Mouse (Mus musculus) hindbrain, embryonic 14.5 days (tissue): ENCODE data around the gene Dll4. TPM values are rescaled to one million over a fixed set of nuclear protein-coding genes. Genes with fewer than 3 reads are reported as not detected.

Experiments
- ATAC-seq: fragments of 200-750 bp; cut with Nextera tagmentation; 2 replicates; pipeline ENCODE4 v1.8.0; 2017; ENCODE audit warnings: moderate number of reproducible peaks, mild to moderate bottlenecking, moderate TSS enrichment, moderate library complexity; ENCODE audit not compliant: low FRiP score
- DNase-seq: peaks from one replicate; pipeline ENCODE4 v3.0.0-alpha.2; 2015; ENCODE audit warnings: low spot score
- H3K27ac ChIP-seq: fragments of 300-500 bp; sonication (generic); 2 replicates; pipeline ENCODE4 v1.5.1; 2014; ENCODE audit warnings: mild to moderate bottlenecking, moderate library complexity
- H3K27me3 ChIP-seq: fragments of 300-500 bp; sonication (generic); 2 replicates; pipeline ENCODE4 v1.6.1; 2014; ENCODE audit warnings: mild to moderate bottlenecking, low read length, mixed read lengths; ENCODE audit not compliant: control insufficient read depth, insufficient read depth
- H3K36me3 ChIP-seq: fragments of 300-500 bp; sonication (generic); replicated peaks from 2 replicates; pipeline ENCODE4 v1.6.1; 2014; ENCODE audit not compliant: control insufficient read depth, insufficient read depth
- H3K4me1 ChIP-seq: fragments of 300-500 bp; sonication (generic); replicated peaks from 2 replicates; pipeline ENCODE4 v1.6.1; 2014; ENCODE audit warnings: antibody characterized with exemption, low read length, mixed read lengths; ENCODE audit not compliant: control insufficient read depth, insufficient read depth
- H3K4me2 ChIP-seq: fragments of 300-500 bp; sonication (generic); replicated peaks from 2 replicates; pipeline ENCODE4 v1.6.1; 2014; ENCODE audit warnings: mild to moderate bottlenecking, moderate library complexity
- H3K4me3 ChIP-seq: fragments of 300-500 bp; sonication (generic); replicated peaks from 2 replicates; pipeline ENCODE4 v1.5.1; 2014; ENCODE audit warnings: mild to moderate bottlenecking, low read length
- H3K9ac ChIP-seq: fragments of 300-500 bp; sonication (generic); 2 replicates; pipeline ENCODE4 v1.6.1; 2014
- H3K9me3 ChIP-seq: fragments of 300-500 bp; sonication (generic); 2 replicates; pipeline ENCODE4 v1.6.1; 2016; ENCODE audit warnings: low read length; ENCODE audit not compliant: control insufficient read depth
- WGBS: fragments of 180-500 bp; shearing (Covaris S2); extraction: QIAGEN DNeasy Blood & Tissue Kit; methylation state at CpG from one replicate; pipeline ENCODE4 v1.1.7; 2014; 5-methylcytosine and 5-hydroxymethylcytosine counted together
- polyA plus RNA-seq: library from polyadenylated mRNA; unstranded; fragments of >200 nt; fragmentation: Nextera tagmentation; extraction: Ambion mirVana; gene quantifications from 2 replicates; pipeline ENCODE4 v1.2.1, GENCODE M21; 2014

The Dll4 gene
- polyA plus RNA-seq, 1 experiment from 2014 or later, result 3.9 TPM

DNA sequence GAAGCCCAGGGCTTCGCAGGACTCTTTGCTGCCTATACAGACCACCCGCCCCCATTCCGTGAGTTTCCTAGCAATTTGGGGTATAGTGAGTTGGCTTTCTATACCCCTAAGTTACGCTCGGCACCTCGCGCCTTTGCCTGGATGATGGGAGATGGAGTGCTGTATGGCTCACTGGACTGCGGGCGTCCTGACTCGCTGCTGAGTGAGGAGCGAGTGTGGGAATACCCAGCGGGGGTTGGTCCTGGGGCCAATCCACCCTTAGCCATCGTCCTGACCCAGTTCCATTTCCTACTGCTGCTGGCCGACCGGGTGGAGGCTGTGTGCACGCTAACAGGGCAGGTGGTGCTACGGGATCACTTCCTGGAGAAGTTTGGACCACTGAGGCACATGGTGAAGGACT lies 32.3 kb upstream of the Dll4 start:
- 95% methylated on average over 17 of the region's 17 CpGs for WGBS
- Histone ChIP-seq H3K36me3 (peaks cover 78% of the 10 kb centered on the region), H3K27ac (no peak overlapping the region), H3K9me3 (no peaks in the 10 kb centered on the region), H3K4me3 (no peak overlapping the region), H3K4me1 (peaks cover 8% of the 10 kb centered on the region), H3K4me2 (no peak overlapping the region), H3K9ac (no peak overlapping the region), H3K27me3 (no peaks in the 10 kb centered on the region)
- DNase-seq (no peak), ATAC-seq (no peak)

DNA sequence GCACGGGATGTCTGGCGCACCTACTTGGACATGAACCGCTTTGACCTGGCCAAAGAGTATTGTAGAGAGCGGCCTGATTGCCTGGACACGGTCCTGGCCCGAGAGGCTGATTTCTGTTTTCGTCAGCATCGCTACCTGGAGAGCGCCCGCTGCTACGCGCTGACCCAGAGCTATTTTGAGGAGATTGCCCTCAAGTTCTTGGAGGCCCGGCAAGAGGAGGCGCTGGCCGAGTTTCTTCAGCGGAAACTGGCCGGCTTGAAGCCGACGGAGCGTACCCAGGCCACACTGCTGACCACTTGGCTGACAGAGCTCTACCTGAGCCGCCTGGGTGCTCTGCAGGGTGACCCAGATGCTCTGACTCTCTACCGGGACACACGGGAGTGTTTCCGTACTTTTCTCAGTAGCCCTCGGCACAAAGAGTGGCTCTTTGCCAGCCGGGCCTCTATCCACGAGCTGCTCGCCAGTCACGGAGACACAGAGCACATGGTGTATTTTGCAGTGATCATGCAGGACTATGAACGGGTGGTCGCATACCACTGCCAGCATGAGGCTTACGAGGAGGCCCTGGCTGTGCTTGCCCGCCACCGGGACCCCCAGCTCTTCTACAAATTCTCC lies 31.7 kb upstream of the Dll4 start:
- H3K36me3 ChIP-seq, result peaks cover 84% of the 10 kb centered on the region
- no peaks in the 10 kb centered on the region for H3K27me3 ChIP-seq
- H3K9ac ChIP-seq, result no peak overlapping the region
- ATAC-seq (no peak), DNase-seq (no peak)
- peaks cover 8% of the 10 kb centered on the region for H3K4me1 ChIP-seq
- no peak overlapping the region for H3K4me3 ChIP-seq
- H3K9me3 ChIP-seq, result no peaks in the 10 kb centered on the region
- 94% methylated on average over 34 of the region's 34 CpGs for WGBS
- no peak overlapping the region for H3K4me2 ChIP-seq
- H3K27ac ChIP-seq, result no peak overlapping the region

DNA sequence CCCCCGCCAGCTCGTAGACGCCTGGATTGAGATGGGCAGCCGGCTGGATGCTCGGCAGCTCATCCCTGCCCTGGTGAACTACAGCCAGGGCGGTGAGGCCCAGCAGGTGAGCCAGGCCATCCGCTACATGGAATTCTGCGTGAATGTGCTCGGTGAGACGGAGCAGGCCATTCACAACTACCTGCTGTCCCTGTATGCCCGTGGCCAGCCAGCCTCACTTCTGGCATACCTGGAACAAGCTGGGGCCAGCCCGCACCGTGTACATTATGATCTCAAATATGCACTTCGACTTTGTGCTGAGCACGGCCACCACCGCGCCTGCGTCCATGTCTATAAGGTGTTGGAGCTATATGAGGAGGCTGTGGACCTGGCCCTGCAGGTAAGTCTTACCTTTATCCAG lies 31.2 kb upstream of the Dll4 start:
- Histone ChIP-seq H3K27me3 (no peaks in the 10 kb centered on the region), H3K4me1 (peaks cover 4% of the 10 kb centered on the region), H3K36me3 (peaks cover 89% of the 10 kb centered on the region), H3K4me2 (no peak overlapping the region), H3K9ac (no peak overlapping the region), H3K27ac (no peak overlapping the region), H3K9me3 (no peaks in the 10 kb centered on the region), H3K4me3 (no peak overlapping the region)
- WGBS, result 94% methylated on average over 18 of the region's 18 CpGs
- DNase-seq (no peak), ATAC-seq (no peak)

GRCm38 (mm10) chr2:119296756-119297155 lies 28.8 kb upstream of the Dll4 start:
- no peak overlapping the region for H3K9ac ChIP-seq
- H3K36me3 ChIP-seq, result peaks cover 75% of the 10 kb centered on the region
- H3K27ac ChIP-seq, result no peak overlapping the region
- H3K27me3 ChIP-seq, result no peaks in the 10 kb centered on the region
- WGBS, result 96% methylated on average over 12 of the region's 12 CpGs
- H3K9me3 ChIP-seq, result no peaks in the 10 kb centered on the region
- H3K4me2 ChIP-seq, result no peak overlapping the region
- DNase-seq (no peak), ATAC-seq (no peak)
- no peak overlapping the region for H3K4me3 ChIP-seq
- H3K4me1 ChIP-seq, result no peaks in the 10 kb centered on the region

- Histone ChIP-seq H3K4me1 (no peaks in the 10 kb centered on the region), H3K4me2 (no peak overlapping the region), H3K9me3 (no peaks in the 10 kb centered on the region), H3K27ac (no peak overlapping the region), H3K36me3 (peaks cover 68% of the 10 kb centered on the region), H3K9ac (no peak overlapping the region), H3K27me3 (no peaks in the 10 kb centered on the region), H3K4me3 (no peak overlapping the region)
- no peak for ATAC-seq
- 96% methylated on average over 19 of the region's 19 CpGs for WGBS
- no peak for DNase-seq
These were observed 28.1 kb upstream of the Dll4 start for GRCm38 (mm10) chr2:119297506-119297905.

- Histone ChIP-seq H3K4me2 (no peak overlapping the region), H3K4me1 (no peaks in the 10 kb centered on the region), H3K4me3 (no peak overlapping the region), H3K27ac (no peak overlapping the region), H3K27me3 (no peaks in the 10 kb centered on the region), H3K36me3 (peaks cover 60% of the 10 kb centered on the region), H3K9me3 (no peaks in the 10 kb centered on the region), H3K9ac (no peak overlapping the region)
- 52% methylated on average over 5 of the region's 5 CpGs for WGBS
- no peak for ATAC-seq
- peak; percentile 81 for DNase-seq
These were observed 27.3 kb upstream of the Dll4 start for GRCm38 (mm10) chr2:119298330-119298729.

- WGBS, result 92% methylated on average over 2 of the region's 2 CpGs
- no peak overlapping the region for H3K4me3 ChIP-seq
- H3K9ac ChIP-seq, result no peak overlapping the region
- no peak overlapping the region for H3K27ac ChIP-seq
- no peaks in the 10 kb centered on the region for H3K27me3 ChIP-seq
- peaks cover 55% of the 10 kb centered on the region for H3K36me3 ChIP-seq
- ATAC-seq (no peak), DNase-seq (no peak)
- no peak overlapping the region for H3K4me2 ChIP-seq
- H3K9me3 ChIP-seq, result no peaks in the 10 kb centered on the region
- no peaks in the 10 kb centered on the region for H3K4me1 ChIP-seq
These were observed 26.7 kb upstream of the Dll4 start for GRCm38 (mm10) chr2:119298839-119299238.

DNA sequence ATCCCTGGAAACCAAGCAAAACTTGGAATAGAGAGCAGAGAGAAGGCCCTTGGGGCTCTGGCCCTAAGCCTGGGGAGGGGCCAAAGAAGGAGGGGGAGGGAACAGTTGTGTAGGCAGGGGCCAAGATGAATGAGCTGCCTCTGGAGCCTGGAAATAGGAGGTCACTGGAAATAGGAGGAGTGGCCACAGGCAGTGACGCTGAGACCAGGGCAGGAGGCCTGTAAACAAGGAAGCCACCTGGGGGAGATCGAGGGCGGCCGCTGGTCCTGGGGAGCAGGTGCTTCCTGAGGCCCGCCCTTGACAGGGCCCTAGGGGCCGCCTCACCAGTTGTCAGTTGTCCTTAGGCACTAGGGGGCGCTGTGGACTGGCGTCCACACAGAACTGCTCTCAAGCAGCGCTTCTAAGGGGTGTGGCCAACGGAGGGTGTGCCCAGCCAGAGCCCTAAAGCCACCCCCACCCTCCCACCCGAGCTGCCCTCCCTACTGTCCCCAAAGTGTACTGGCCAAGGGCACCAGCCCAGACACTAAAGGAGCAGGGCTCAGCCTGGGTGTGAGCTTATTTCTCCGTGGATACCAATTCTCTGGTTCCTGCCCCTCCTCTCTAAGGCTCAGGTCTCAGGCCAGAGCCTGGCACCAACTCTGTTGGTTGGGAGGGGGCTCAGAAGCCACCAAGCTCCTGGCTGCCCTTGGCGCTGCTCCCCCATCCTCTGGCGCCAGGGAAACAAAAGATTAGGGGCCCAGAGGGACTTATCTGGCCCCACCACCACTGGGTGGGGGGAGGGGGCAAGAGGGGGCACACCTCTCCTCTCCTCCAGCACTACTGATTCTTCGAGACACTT lies 25.4 kb upstream of the Dll4 start:
- 5% methylated on average over 15 of the region's 15 CpGs for WGBS
- Histone ChIP-seq H3K4me2 (no peak overlapping the region), H3K4me3 (no peak overlapping the region), H3K36me3 (peaks cover 41% of the 10 kb centered on the region), H3K27me3 (no peaks in the 10 kb centered on the region), H3K9ac (no peak overlapping the region), H3K27ac (peak overlapping the region; percentile 65; the same call in 1 of the 2 replicates), H3K4me1 (peaks cover 2% of the 10 kb centered on the region; the same call in 1 of the 2 replicates), H3K9me3 (no peaks in the 10 kb centered on the region)
- no peak for DNase-seq
- peak; percentile 54 for ATAC-seq

DNA sequence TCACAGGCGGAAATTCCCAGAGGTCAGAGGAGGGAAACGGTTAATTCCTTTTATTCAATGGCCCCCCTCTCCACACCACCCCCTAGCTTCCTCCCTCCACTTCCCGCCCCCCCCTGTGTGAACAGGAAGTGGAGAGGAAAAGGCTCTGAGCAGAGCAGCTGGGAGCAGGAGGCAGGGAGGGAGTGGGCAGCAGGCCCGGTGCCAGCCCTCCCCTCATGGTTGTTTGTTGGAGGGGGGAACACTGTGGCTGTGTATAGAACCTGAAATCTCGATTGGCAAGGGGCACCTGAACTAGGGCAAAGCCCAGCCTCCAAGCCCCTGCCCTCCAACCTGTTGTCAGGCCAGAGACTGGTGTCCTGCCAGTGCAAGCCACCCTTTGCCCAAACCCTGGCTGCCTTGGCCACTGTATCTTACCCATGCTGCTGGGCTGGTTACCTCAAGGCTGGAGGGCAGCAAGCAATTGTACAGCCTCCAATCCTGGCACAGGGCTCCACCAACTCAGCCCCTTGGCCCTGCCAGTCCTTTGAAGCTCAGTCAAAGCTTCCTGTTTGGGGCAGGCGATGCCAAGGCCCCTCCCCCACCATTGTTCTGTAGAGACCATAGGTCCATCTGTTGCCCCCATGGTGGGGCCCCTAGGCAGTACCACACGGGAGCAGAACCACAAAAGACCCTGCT lies 24.6 kb upstream of the Dll4 start:
- peak overlapping the region; percentile 65; the same call in 1 of the 2 replicates for H3K27ac ChIP-seq

More for the DNA sequence above, 24.6 kb upstream of the Dll4 start:
- peak; percentile 37 for ATAC-seq
- WGBS, result 37% methylated on average over 7 of the region's 7 CpGs
- Histone ChIP-seq H3K4me2 (no peak overlapping the region), H3K4me1 (peaks cover 2% of the 10 kb centered on the region; the same call in 1 of the 2 replicates), H3K9me3 (no peaks in the 10 kb centered on the region), H3K9ac (no peak overlapping the region), H3K36me3 (peaks cover 36% of the 10 kb centered on the region), H3K27me3 (no peaks in the 10 kb centered on the region), H3K4me3 (no peak overlapping the region)
- DNase-seq, result no peak
